Mouse (Mus musculus): ENCODE results near the gene Pfn1. TPM values are rescaled to one million over a fixed set of nuclear protein-coding genes. Genes with fewer than 3 reads are reported as not detected.

The Pfn1 gene
- polyA plus RNA-seq (2017; shearing (Covaris generic)), result 5,457 TPM

DNA sequence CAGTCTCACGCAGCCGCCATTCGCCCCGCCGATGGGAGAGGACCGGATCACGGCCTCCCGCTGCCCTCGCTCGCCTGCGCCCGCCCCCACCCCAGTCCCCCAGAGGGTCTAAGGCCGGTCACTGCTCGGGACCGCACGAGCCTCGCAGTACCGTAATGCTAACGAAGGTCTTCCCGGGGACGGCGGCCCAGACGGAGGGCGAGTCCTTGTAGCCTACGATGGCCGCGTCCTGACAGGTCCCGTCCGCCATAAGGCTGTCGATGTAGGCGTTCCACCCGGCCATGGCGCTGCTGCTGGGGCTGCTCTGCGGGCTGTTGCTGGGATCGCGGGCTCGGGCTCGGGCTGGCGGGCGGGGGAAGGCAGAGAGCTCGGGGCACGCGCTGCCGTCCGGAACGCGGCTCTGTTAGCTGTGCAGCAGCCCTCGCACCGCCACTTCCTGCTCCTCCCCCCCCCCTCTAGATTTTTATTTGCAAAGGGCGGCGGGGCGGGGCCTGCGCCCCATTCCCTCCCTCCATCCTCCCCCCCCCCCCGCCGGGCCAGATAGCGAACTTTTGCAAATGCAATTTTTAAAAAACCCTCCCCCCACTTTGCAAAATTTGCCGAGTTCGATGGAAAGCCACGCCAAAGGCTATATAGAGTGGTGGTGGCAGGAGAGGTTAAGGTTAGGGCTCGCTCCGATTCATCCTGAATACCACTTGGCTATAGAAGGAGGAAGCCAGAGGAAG is at the start of gene Pfn1:
Gene Pfn1 (minus strand): TSS at position 447 of the 725 bp plus-strand sequence.

DNA sequence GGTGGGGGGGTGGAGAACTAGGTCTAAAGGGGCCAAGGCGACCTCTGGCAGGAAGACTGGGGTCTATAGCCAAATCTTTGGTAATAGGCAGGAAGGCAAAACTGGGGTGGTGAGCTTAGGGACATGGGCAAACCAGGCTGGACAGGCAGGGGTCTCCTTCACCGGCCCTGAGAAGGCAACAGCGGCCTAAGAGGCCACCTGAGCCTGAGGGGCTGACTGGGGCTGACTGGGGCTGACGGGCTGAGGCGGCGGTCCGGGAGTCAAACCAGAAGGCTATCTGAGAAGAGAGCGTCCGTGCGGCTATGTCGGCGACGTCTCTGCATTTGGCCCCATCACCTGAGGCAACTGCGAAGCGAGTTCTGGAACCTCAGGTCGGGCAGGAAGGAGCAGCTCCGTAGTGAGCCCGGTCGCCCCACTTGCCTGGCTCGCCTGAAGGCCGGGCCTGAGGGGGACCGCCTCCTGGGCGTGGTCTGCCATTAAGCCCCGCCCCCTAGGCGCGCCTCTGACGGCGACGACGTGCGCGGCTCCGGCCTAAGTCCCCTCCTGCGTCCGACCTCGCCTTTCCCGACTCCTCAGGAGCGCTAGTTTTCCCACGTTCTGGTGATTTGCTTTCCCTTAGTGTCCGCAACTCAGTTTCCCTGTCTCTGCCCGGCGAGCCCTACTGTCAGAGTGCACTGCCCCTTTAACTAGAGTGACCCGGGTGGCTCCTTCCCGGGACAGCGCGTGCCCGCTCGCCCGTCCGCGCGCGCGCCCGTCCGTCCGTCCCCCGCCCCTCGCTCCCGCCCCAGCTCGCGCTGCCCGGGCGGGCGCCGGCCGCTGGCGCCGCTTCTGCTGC is 45.5 kb upstream of the Pfn1 start, which contains the start of the genes Inca1 and Kif1c:
Gene Inca1 (minus strand): TSS at position 434 of the 835 bp plus-strand sequence.
Gene Kif1c (plus strand): TSS at position 827 of the 835 bp plus-strand sequence.

GRCm38 (mm10) chr11:70687601-70688199 is 33.3 kb upstream of the Pfn1 start, which contains the start of gene Camta2:
Gene Camta2 (minus strand): TSS chr11:70688105.

GRCm38 (mm10) chr11:70668771-70669505 is 14.5 kb upstream of the Pfn1 start, which contains the start of gene Spag7:
Gene Spag7 (minus strand): TSS chr11:70669416.

GRCm38 (mm10) chr11:70656964-70657363 is 2.5 kb upstream of the Pfn1 start, which contains the start of gene Eno3:
Gene Eno3 (plus strand): TSS chr11:70657202.

GRCm38 (mm10) chr11:70646691-70647650 is 7.5 kb downstream of the Pfn1 start, which contains the start of the genes Rnf167 and Slc25a11:
Gene Rnf167 (plus strand): TSS chr11:70647235.
Gene Slc25a11 (minus strand): TSS chr11:70647479.

GRCm38 (mm10) chr11:70638714-70639278 is 15.6 kb downstream of the Pfn1 start, which contains the start of gene Gp1ba:
Gene Gp1ba (plus strand): TSS chr11:70639122.

GRCm38 (mm10) chr11:70619101-70619500 is 35.3 kb downstream of the Pfn1 start, which contains the start of gene Chrne:
Gene Chrne (minus strand): TSS chr11:70619216.

GRCm38 (mm10) chr11:70615516-70616093 is 38.8 kb downstream of the Pfn1 start, which contains the start of gene 4930544D05Rik:
Gene 4930544D05Rik (plus strand): TSS chr11:70615848.

Other genes starting within 250 kb of the Pfn1 start
- 13.5 TPM for gene Pelp1, start 244.6 kb downstream of the Pfn1 start, polyA plus RNA-seq (2017; shearing (Covaris generic))
- gene Arrb2, start 222.0 kb downstream of the Pfn1 start, polyA plus RNA-seq (2017; shearing (Covaris generic)), result 284 TPM
- gene Med11, start 202.7 kb downstream of the Pfn1 start, polyA plus RNA-seq (2017; shearing (Covaris generic)), result 70.2 TPM
- gene Zmynd15, start 195.2 kb downstream of the Pfn1 start, polyA plus RNA-seq (2017; shearing (Covaris generic)), result 0.13 TPM
- 1.1 TPM for gene Cxcl16, start 194.7 kb downstream of the Pfn1 start, polyA plus RNA-seq (2017; shearing (Covaris generic))
- gene Tm4sf5, start 149.4 kb downstream of the Pfn1 start, polyA plus RNA-seq (2017; shearing (Covaris generic)), result 1.2 TPM
- not detected for gene Vmo1, start 140.0 kb downstream of the Pfn1 start, polyA plus RNA-seq (2017; shearing (Covaris generic))
- gene Gltpd2, start 135.4 kb downstream of the Pfn1 start, polyA plus RNA-seq (2017; shearing (Covaris generic)), result not detected
- 353 TPM for gene Psmb6, start 129.3 kb downstream of the Pfn1 start, polyA plus RNA-seq (2017; shearing (Covaris generic))
- not detected for gene Gm40193, start 121.7 kb downstream of the Pfn1 start, polyA plus RNA-seq (2017; shearing (Covaris generic))
- gene Pld2, start 114.6 kb downstream of the Pfn1 start, polyA plus RNA-seq (2017; shearing (Covaris generic)), result 1.9 TPM
- 17.5 TPM for gene Mink1, start 91.8 kb downstream of the Pfn1 start, polyA plus RNA-seq (2017; shearing (Covaris generic))
- gene 4930544D05Rik, start 38.8 kb downstream of the Pfn1 start, polyA plus RNA-seq (2017; shearing (Covaris generic)), result 0.30 TPM
- gene Chrne, start 35.4 kb downstream of the Pfn1 start, polyA plus RNA-seq (2017; shearing (Covaris generic)), result 1.1 TPM
- 0.08 TPM for gene Gp1ba, start 15.5 kb downstream of the Pfn1 start, polyA plus RNA-seq (2017; shearing (Covaris generic))
- 428 TPM for gene Rnf167, start 7.4 kb downstream of the Pfn1 start, polyA plus RNA-seq (2017; shearing (Covaris generic))
- gene Slc25a11, start 7.2 kb downstream of the Pfn1 start, polyA plus RNA-seq (2017; shearing (Covaris generic)), result 168 TPM
- gene Eno3, start 2.6 kb upstream of the Pfn1 start, polyA plus RNA-seq (2017; shearing (Covaris generic)), result 36.6 TPM
- gene Spag7, start 14.8 kb upstream of the Pfn1 start, polyA plus RNA-seq (2017; shearing (Covaris generic)), result 81.0 TPM
- 43.3 TPM for gene Camta2, start 33.5 kb upstream of the Pfn1 start, polyA plus RNA-seq (2017; shearing (Covaris generic))
- gene Inca1, start 45.5 kb upstream of the Pfn1 start, polyA plus RNA-seq (2017; shearing (Covaris generic)), result 0.66 TPM
- gene Kif1c, start 45.9 kb upstream of the Pfn1 start, polyA plus RNA-seq (2017; shearing (Covaris generic)), result 1.8 TPM
- gene Zfp3, start 109.6 kb upstream of the Pfn1 start, polyA plus RNA-seq (2017; shearing (Covaris generic)), result 7.6 TPM
- 0.38 TPM for gene Scimp, start 157.9 kb upstream of the Pfn1 start, polyA plus RNA-seq (2017; shearing (Covaris generic))
- gene Rabep1, start 190.1 kb upstream of the Pfn1 start, polyA plus RNA-seq (2017; shearing (Covaris generic)), result 46.9 TPM

All from CD4-positive, CD25-positive, alpha-beta regulatory T cell (primary cell).